Mouse (Mus musculus): ENCODE measurements around the gene F7. TPM values are rescaled to one million over a fixed set of nuclear protein-coding genes. Genes with fewer than 3 reads are reported as not detected.

F7 gene
- total RNA-seq (2021): under 1 TPM in 1 of 2 experiments, not detected in 1; 0.20 TPM

DNA sequence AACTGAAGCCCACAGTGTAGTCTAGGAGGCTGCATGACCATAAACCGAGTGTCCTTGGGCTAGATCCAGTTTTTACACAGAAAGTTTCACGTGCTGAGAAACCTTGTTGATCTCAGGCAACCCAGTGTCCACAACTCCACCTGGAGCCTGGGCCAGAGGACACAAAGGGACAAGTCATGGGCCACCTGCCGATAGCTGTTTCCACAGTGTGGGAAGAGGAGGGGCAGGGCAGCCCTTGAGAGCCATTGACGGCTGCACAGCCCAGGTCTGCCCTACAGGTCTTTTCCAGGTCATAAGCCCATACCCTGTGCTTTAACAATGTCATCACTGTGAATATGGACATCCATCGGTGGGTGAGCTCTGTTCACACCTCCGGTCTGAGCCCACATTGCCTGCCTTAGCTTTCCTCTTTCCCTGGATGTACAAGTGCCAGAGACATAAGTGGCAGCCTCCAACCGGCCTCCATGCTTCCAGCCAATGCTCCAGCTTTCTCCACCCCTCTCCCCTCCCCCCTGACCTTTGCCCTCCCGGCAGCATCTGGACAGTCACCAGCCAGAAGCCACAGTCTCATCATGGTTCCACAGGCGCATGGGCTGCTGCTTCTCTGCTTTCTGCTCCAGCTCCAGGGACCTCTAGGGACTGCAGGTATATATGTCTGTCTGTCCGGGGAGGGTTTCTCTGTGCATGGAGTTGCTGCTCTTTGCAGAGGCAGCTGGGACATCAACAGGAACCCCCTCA lies at the start of gene F7:
Gene F7 (plus strand): TSS at position 548 of the 738 bp plus-strand sequence.
- DNase-seq: no peak
- intact Hi-C loops (cut with DNase I): no loop called here

GRCm38 (mm10) chr8:12976290-12976689 lies 49.5 kb upstream of the F7 start:
- no peak for DNase-seq
- intact Hi-C loops (cut with DNase I): no loop called here

- no peak for DNase-seq
- intact Hi-C loops (cut with DNase I): no loop called here
Observed at GRCm38 (mm10) chr8:12976723-12977122, 49.1 kb upstream of the F7 start.

- no peak for DNase-seq
- intact Hi-C loops (cut with DNase I): no loop called here
Observed at GRCm38 (mm10) chr8:12977325-12977724, 48.5 kb upstream of the F7 start.

DNA sequence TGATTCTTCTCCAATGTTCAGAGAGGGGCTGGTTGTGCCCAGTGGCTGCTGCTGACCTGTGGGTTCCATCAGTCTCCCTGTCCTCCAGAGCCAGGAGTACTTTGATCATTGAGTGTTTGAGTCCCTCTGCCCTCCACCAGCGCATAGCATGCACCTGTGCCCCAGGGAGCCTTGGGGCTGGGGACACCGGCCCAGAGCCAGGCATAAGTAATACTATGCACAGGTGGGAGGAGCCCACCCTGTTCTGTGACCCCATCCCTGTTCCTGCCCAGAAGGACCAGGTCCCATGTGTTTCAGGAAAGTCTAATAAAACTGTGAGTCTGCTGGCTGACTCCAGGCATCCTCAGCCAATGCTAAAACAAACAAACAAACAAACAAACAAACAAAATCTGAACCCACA lies 47.5 kb upstream of the F7 start:
- no peak for DNase-seq
- intact Hi-C loops (cut with DNase I): no loop called here

DNA sequence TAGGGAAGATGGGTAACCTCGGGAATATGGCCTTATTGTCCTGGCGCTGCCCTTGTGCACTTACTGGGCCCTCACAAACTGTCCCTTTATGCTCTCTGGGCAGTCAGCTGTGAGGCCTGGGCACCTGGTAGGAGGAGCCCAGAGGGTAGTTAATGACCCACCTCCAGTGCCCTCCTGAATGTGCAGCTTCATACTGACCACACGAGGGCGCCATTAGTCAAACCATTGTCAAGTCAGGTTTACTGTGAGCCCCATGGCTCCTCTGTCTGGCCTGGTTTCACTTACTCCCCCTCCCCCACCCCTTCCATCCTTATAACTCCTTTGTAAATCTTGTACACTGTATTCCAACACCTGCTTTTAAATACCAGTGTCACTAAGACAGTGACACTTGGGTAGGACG lies 47.1 kb upstream of the F7 start:
- intact Hi-C loops (cut with DNase I): no loop called here
- peak; percentile 65 for DNase-seq

DNA sequence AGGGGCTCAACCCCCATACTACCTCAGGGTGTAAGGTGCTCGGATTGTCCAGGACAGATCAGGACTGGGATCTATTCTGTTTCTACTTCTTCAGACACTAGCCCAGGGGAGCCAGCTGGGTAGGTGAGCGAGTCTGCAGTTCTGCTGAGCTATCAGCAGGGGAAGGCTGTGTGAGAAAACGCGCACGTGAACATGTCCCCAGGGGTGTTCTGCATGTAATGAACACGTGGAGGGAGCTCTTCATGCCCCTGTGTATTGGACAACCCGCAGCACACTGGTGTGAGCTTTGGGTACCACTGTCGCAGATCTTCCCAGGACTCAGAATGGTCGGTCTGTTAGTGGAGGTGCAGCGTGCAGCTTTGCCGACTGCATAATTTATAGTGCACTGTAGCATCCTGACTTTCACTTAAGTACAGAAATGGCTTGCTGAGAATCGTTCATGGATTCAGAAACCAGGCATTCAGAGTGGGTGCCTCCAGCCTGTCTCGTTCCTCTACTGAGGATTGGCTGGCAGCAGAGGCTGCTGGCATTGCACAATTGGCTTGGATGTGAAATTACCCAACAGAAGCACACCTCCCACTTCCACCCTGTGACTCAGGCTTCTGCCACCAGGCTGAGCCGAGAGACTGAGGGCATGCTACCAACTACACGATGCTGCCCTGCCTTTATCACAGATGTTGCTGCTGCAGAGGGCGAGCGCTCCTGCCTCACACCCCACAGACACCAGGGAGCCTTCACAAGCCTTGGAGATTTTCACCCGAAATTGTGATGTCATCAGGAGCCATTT lies 42.0 kb upstream of the F7 start:
- intact Hi-C loops (cut with DNase I): no loop called here

DNA sequence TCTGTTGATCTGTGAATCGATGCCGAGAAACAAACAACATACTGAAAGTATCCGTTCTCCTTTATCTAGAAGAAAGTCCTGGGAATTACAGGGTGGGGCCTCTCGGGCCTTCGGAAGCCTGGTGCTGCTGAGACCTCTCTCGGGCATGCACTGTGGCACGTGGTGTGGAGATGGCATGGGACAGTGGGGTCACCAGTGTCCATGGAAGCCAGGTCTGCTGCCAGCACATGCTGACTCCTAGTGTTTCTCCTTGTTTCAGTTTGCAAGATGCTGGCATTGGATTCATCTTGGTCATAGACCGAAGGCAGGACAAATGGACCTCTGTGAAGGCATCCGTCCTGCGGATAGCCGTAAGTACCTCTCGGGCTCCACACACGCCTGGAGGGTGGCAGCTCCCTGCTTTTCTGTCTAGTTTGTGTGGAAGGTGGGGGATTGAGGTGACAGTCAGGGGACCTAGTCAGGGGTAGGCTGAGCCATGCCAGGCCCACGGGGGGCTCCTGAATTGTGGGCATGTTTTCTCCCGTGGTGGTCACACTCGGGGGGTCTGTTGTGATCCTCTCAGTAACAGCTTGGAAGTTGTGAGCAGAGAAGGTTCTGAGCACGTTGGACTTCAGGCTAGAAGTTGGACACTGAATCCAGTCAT lies 41.1 kb upstream of the F7 start:
- intact Hi-C loops (cut with DNase I): no loop called here
- no peak for DNase-seq

More for the DNA sequence above, 42.0 kb upstream of the F7 start:
- DNase-seq: peak; percentile 28

GRCm38 (mm10) chr8:12985259-12985658 lies 40.6 kb upstream of the F7 start:
- intact Hi-C loops (cut with DNase I): no loop called here
- DNase-seq: no peak

GRCm38 (mm10) chr8:12987571-12987970 lies 38.3 kb upstream of the F7 start:
- no peak for DNase-seq
- intact Hi-C loops (cut with DNase I): no loop called here

- DNase-seq: no peak
- intact Hi-C loops (cut with DNase I): no loop called here
Observed at GRCm38 (mm10) chr8:12988722-12989430, 37.0 kb upstream of the F7 start.

GRCm38 (mm10) chr8:12991411-12991810 lies 34.4 kb upstream of the F7 start:
- intact Hi-C loops (cut with DNase I): no loop called here
- no peak for DNase-seq

DNA sequence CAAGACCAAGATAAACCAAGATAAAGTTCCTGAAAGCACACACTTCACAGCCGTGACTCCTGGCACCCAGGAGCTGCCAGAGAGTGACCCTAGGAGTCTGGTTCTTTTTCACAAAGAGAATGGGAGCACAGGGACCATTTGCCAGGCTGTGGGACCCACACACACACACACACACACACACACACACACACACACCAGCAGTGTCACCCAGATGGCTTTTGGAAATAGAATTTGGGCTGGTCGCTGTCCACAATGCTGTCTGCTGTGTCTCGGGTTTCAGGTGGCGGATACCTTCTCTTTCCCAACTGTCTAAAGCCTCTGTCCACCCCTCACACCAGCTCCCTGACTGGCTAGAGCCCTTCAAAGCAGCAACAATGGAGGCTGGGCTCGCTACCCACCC lies 31.4 kb upstream of the F7 start:
- no peak for DNase-seq
- intact Hi-C loops (cut with DNase I): no loop called here

DNA sequence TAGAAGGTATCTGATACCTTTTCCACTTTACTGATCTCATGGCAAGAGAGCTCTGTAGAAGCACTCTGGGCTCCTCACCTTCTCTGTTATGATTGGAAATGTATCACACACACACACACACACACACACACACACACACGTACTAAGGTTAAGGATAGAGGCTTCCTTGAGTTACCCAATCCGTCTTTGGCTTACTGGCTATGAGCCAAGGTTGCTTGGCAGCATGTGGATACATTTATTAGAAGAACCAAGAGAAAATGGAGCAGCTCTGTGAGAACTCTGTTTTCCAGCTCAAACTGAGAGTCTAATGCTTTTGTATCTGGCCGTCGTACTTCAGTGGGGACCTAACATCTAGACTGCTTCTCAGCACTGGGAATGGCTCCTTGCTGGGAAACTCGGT lies 30.4 kb upstream of the F7 start:
- peak; percentile 18 for DNase-seq
- intact Hi-C loops (cut with DNase I): no loop called here

DNA sequence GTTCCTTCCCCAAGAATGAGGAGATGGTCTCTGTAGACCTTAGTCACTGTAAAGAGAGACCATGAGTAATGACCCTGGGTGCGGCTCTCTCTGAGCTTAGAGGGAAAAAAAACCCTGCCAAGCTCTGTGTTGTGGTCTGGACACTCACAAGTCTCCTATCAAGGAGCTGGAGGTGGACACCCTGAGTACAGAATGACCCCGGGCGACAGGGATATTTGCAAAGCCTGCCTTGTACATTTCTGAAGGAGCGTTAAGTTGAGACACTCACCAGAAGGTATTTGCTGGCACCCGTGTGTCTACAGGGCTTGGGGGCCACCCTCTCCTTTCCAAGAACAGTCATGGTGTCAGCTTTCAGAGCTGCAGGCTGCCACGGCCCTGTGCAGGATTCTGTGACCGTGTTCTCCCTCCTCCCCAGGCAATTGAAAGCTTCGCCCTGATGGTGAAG lies 29.0 kb upstream of the F7 start:
- intact Hi-C loops (cut with DNase I): no loop called here
- DNase-seq: no peak

DNA sequence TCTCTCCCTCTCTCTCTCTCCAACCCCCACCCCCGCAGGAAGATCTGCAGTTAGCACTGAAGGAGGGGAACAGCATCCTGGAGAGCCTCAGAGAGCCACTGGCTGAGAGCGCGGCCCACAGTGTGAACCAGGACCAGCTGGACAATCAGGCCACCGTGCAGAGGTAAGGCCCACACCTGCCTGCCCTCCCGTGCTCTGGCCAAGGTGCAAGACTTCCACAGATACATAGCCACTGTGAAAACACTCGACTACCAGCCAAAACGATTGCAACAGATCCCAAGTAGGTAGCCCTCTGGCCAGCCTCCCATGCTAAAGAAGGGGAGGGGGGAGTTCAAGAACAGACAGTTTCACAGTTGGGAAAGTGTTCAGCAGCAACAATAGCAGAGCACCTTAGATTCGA lies 27.5 kb upstream of the F7 start:
- intact Hi-C loops (cut with DNase I): no loop called here
- DNase-seq: no peak

DNA sequence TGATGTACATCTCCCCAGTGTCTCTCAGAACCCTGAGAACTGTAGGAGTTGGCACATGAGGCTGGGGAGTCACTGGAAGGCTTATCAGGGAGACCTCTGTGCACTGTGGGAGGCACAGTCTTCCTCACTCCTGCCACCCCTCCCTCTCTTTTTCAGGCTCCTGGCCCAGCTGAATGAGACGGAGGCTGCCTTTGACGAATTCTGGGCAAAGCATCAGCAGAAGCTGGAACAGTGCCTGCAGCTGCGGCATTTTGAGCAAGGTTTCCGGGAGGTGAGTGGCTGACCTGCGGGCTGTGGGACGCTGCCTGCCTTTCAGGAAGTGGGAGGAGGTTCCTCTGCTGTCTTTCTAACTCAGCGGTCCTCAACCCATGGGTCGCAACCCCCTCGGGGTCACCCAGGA lies 26.0 kb upstream of the F7 start:
- intact Hi-C loops (cut with DNase I): loop anchor here (5.0 kb wide), 1 partner anchor 88 kb away; no protein-coding TSS in a partner anchor
- no peak for DNase-seq

- intact Hi-C loops (cut with DNase I): no loop called here
- DNase-seq: no peak
Observed at GRCm38 (mm10) chr8:13007458-13007857, 18.4 kb upstream of the F7 start.

GRCm38 (mm10) chr8:13010313-13010712 lies 15.5 kb upstream of the F7 start:
- no peak for DNase-seq
- intact Hi-C loops (cut with DNase I): no loop called here

DNA sequence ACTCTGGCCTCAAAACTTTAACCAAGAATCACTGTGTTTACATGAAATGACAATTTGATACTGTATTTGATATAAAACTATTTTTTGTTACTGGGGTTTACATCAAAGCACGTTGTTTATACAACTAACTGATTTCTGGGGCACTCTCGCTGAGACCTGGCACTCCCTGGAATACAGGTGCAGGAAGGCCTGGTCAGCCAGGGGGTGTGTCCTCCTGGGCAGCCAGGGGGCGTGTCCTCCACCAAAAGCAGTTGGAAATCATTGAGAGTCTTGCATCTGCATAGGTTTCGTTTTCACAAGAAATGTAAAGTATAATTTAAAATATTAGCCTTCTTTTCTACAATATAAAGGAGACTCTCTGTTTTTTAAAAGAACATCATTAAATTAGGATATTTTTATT lies 6.3 kb upstream of the F7 start:
- intact Hi-C loops (cut with DNase I): loop anchor here (5.0 kb wide), 1 partner anchor 58 kb away; no protein-coding TSS in a partner anchor

DNA sequence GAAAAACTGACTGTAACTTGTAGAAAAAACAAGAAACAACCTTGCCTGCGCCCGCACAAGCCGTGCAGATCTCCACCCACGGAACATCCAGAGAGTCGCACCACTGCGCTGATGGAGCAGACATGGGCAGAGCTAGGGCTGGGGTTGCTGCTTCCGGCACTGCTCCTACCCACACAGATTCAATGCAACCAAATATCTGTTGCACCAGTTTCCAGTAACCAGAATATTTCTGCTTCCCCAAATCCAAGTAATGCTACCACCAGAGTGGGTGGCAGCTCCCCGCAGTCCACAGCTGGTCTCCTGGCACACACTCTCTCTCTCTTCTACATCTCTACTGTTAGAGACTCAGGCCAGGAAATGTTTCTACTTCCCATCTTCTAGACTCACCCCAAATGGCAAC lies 4.0 kb upstream of the F7 start:
- intact Hi-C loops (cut with DNase I): no loop called here

More for the DNA sequence above, 6.3 kb upstream of the F7 start:
- DNase-seq: no peak

More for the DNA sequence above, 4.0 kb upstream of the F7 start:
- no peak for DNase-seq
